ENCODE assay signal across 12 mouse cellular contexts in genomic region chr4:35130411-35130948, GRCm38 (mm10). TPM values are rescaled to one million over a fixed set of nuclear protein-coding genes. Genes with fewer than 3 reads are reported as not detected.
A peak's percentile ranks its signal among the peaks of the same experiment; 100 is the strongest.
DNase-seq lines count a peak whose midpoint lies in the region; ATAC-seq and TF ChIP-seq lines count a peak whose summit lies in the region.
"Had no signal": no experiment of that assay in that cellular context is flagged by ENCODE, and none has a peak within 500 bp of the region (broad histone marks: within the 10 kb centered on the region; RNA-seq: fewer than 3 reads in every experiment).

No protein-coding gene starts in this region.

- no peak overlapping the region for H3K9ac ChIP-seq in intestine, embryonic 14.5 days (ENCODE audit: low read length)
- no peak overlapping the region for H3K9ac ChIP-seq in intestine, postnatal 0 days (ENCODE audit: low read depth, low read length)
- H3K9ac ChIP-seq in forebrain, embryonic 11.5 days (ENCODE audit: low read length): no peak overlapping the region

- no peak overlapping the region for H3K27ac ChIP-seq in intestine, embryonic 14.5 days (ENCODE audit: low read depth)
- H3K27ac ChIP-seq in intestine, postnatal 0 days (ENCODE audit: low read depth, low read length): no peak overlapping the region
- H3K27ac ChIP-seq in forebrain, embryonic 11.5 days (ENCODE audit: low read depth, low read length): no peak overlapping the region
- H3K27ac ChIP-seq: hindbrain, postnatal 0 days had no signal

- H3K9me3 ChIP-seq in intestine, embryonic 14.5 days (ENCODE audit: control insufficient read depth, low read length): no peaks in the 10 kb centered on the region
- H3K9me3 ChIP-seq in intestine, postnatal 0 days (ENCODE audit: control insufficient read depth): no peaks in the 10 kb centered on the region
- H3K9me3 ChIP-seq in forebrain, embryonic 11.5 days (ENCODE audit: control insufficient read depth, low read length): no peaks in the 10 kb centered on the region; the same call in 1 of the 2 replicates
- H3K9me3 ChIP-seq: G1E; midbrain, embryonic 10.5 days had no signal

- POLR2A ChIA-PET in Patski (lab: Charles Lee): no interaction called here

- no peak overlapping the region for H3K4me2 ChIP-seq in intestine, embryonic 14.5 days (ENCODE audit: low read length)
- H3K4me2 ChIP-seq in intestine, postnatal 0 days (replicated peaks; ENCODE audit: low read depth): no peak overlapping the region
- no peak overlapping the region for H3K4me2 ChIP-seq in forebrain, embryonic 11.5 days (ENCODE audit: low read depth, low read length, severe bottlenecking)

- peak; percentile 57 for DNase-seq in intestine, embryonic 14.5 days (ENCODE audit: low spot score)
- DNase-seq in Patski (ENCODE audit: low read depth, low spot score): no peak
- peak; percentile 38 for DNase-seq in lung, adult 2 months
- peak; percentile 40 for DNase-seq in skeletal muscle tissue, adult 2 months (ENCODE audit: low read depth, low spot score)
- no peak for DNase-seq in adrenal gland, postnatal 14 days
- no peak for DNase-seq in forebrain, embryonic 11.5 days (ENCODE audit: low spot score)

- no peak for TF ChIP-seq CTCF in intestine, postnatal 0 days (IDR thresholded peaks at IDR 0.05; ENCODE audit: low read depth)
- TF ChIP-seq CTCF in Patski (IDR thresholded peaks at IDR 0.05): no peak
- no peak for TF ChIP-seq CTCF in lung, adult 2 months (IDR thresholded peaks at IDR 0.05; ENCODE audit: insufficient read depth, low read length)

- no peak for TF ChIP-seq POLR2A in lung, adult 2 months (IDR thresholded peaks at IDR 0.05; ENCODE audit: borderline replicate concordance, extremely low read depth, low read depth, low read length)

- 40% methylated on average over 6 of the region's 6 CpGs for WGBS in intestine, embryonic 14.5 days
- WGBS in intestine, postnatal 0 days: 28% methylated on average over 6 of the region's 6 CpGs
- 10% methylated on average over 6 of the region's 6 CpGs for WGBS in lung, adult 2 months
- WGBS in forebrain, embryonic 11.5 days: 81% methylated on average over 6 of the region's 6 CpGs

- in situ Hi-C loops in Patski (cut with MboI; ENCODE audit: low pct_unique_long_range_greater_than_20kb): no loop called here

- ATAC-seq in intestine, embryonic 14.5 days (replicated peaks; ENCODE audit: low FRiP score, low TSS enrichment, low read depth): 0 out of 2 replicates have a peak, but pooled peaks have one; percentile 29
- ATAC-seq in intestine, postnatal 0 days: no peak; the same call in 1 of the 2 replicates
- ATAC-seq in Patski: peak; percentile 85
- no peak for ATAC-seq in cerebellum, adult (ENCODE audit: insufficient number of reproducible peaks, low FRiP score, low TSS enrichment)
- ATAC-seq in forebrain, embryonic 11.5 days (replicated peaks; ENCODE audit: low FRiP score): no peak
- ATAC-seq: hindbrain, postnatal 0 days had no signal

- no peak overlapping the region for H3K4me3 ChIP-seq in intestine, embryonic 14.5 days (ENCODE audit: low read depth, low read length)
- no peak overlapping the region for H3K4me3 ChIP-seq in intestine, postnatal 0 days (ENCODE audit: low read depth, low read length)
- no peak overlapping the region for H3K4me3 ChIP-seq in lung, adult 2 months (replicated peaks; ENCODE audit: extremely low read depth, low read depth, low read length)
- H3K4me3 ChIP-seq in forebrain, embryonic 11.5 days (ENCODE audit: low read depth, low read length): no peak overlapping the region
- H3K4me3 ChIP-seq: midbrain, embryonic 10.5 days had no signal

- H3K36me3 ChIP-seq in intestine, embryonic 14.5 days (ENCODE audit: control insufficient read depth, insufficient read depth, low read length): no peaks in the 10 kb centered on the region
- H3K36me3 ChIP-seq in intestine, postnatal 0 days (ENCODE audit: control insufficient read depth, insufficient read depth): no peaks in the 10 kb centered on the region; the same call in 1 of the 2 replicates
- H3K36me3 ChIP-seq in forebrain, embryonic 11.5 days (ENCODE audit: control insufficient read depth, insufficient read depth, low read length): no peaks in the 10 kb centered on the region; the same call in 1 of the 2 replicates
- H3K36me3 ChIP-seq: G1E had no signal

- CTCF ChIA-PET in Patski (lab: Charles Lee): no interaction called here

- H3K27me3 ChIP-seq in intestine, embryonic 14.5 days (replicated peaks; ENCODE audit: control insufficient read depth, insufficient read depth, low read length): no peaks in the 10 kb centered on the region
- no peaks in the 10 kb centered on the region for H3K27me3 ChIP-seq in intestine, postnatal 0 days (replicated peaks; ENCODE audit: control insufficient read depth, insufficient read depth, low read length)
- no peaks in the 10 kb centered on the region for H3K27me3 ChIP-seq in Patski
- no peaks in the 10 kb centered on the region for H3K27me3 ChIP-seq in forebrain, embryonic 11.5 days (ENCODE audit: control insufficient read depth, insufficient read depth, low read length)

- peaks cover 40% of the 10 kb centered on the region for H3K4me1 ChIP-seq in intestine, embryonic 14.5 days (replicated peaks; ENCODE audit: control insufficient read depth, insufficient read depth, low read length)
- peaks cover under 1% of the 10 kb centered on the region for H3K4me1 ChIP-seq in intestine, postnatal 0 days (replicated peaks; ENCODE audit: control insufficient read depth, insufficient read depth, low read length)
- H3K4me1 ChIP-seq in lung, adult 2 months (ENCODE audit: control insufficient read depth, insufficient read depth, low read length): peaks cover 11% of the 10 kb centered on the region
- H3K4me1 ChIP-seq in forebrain, embryonic 11.5 days (replicated peaks; ENCODE audit: control insufficient read depth, insufficient read depth, low read length): peaks cover 14% of the 10 kb centered on the region; the same call in 1 of the 2 replicates

RNA-seq across cellular contexts. Expression of gene Ifnk, which starts 21.4 kb away (rescaled TPM):
- 0.23 and 0.70 TPM in 2 replicates for polyA plus RNA-seq in intestine, embryonic 14.5 days (2014; fragmentation: Nextera tagmentation; extraction: Ambion mirVana)
- 0.25 and 0.51 TPM in 2 replicates for polyA plus RNA-seq in intestine, postnatal 0 days (2015; fragmentation: Nextera tagmentation; extraction: Ambion mirVana)
- not detected for polyA plus RNA-seq in Patski (2021)
- not detected in 2 replicates for polyA plus RNA-seq in lung, adult 2 months (2012; rRNA removed)
- not detected in 2 replicates for total RNA-seq in adrenal gland, postnatal 14 days (2021)
- 0.56 TPM in 1 of 2 replicates, not detected in the other for polyA plus RNA-seq in forebrain, embryonic 11.5 days (2014; fragmentation: Nextera tagmentation; extraction: Ambion mirVana)
- total RNA-seq: G1E; hindbrain, postnatal 0 days; left cerebral cortex, postnatal 25 days had no signal
- polyA plus RNA-seq: G1E; hindbrain, postnatal 0 days had no signal

RNA-seq across cellular contexts. Expression of gene Mob3b, which starts 26.8 kb away (rescaled TPM):
- polyA plus RNA-seq in intestine, embryonic 14.5 days (2014; fragmentation: Nextera tagmentation; extraction: Ambion mirVana): 21.2 and 21.3 TPM in 2 replicates
- polyA plus RNA-seq in intestine, postnatal 0 days (2015; fragmentation: Nextera tagmentation; extraction: Ambion mirVana): 21.0 and 21.2 TPM in 2 replicates
- polyA plus RNA-seq in Patski (2021): 9.8 TPM
- polyA plus RNA-seq in lung, adult 2 months (2012; rRNA removed): 8.4 and 10.4 TPM in 2 replicates
- 20.2 and 21.0 TPM in 2 replicates for total RNA-seq in adrenal gland, postnatal 14 days (2021)
- 18.9 and 20.0 TPM in 2 replicates for polyA plus RNA-seq in forebrain, embryonic 11.5 days (2014; fragmentation: Nextera tagmentation; extraction: Ambion mirVana)
- polyA plus RNA-seq: G1E had no signal

Comparison
In these comparisons a context has a peak if more than half of its experiments do, and no peak if none do; other contexts are left out.
1. ATAC-seq: peak in intestine, embryonic 14.5 days (single experiment) and Patski (single experiment); none in intestine, postnatal 0 days (single experiment), cerebellum, adult (single experiment) and forebrain, embryonic 11.5 days (single experiment).
2. DNase-seq: peak in intestine, embryonic 14.5 days (single experiment), lung, adult 2 months (single experiment) and skeletal muscle tissue, adult 2 months (single experiment); none in Patski (single experiment), adrenal gland, postnatal 14 days (single experiment) and forebrain, embryonic 11.5 days (single experiment).